Mouse (Mus musculus): ENCODE measurements at regions not wholly inside any gene's neighbourhood (a gene's known extent, or its start where the extent isn't known, plus 50 kb on each side); places are given as distances from the start of the nearest gene placed in this dataset.

- peak; percentile 40; the same call in 1 of the 2 replicates for ATAC-seq
- Histone ChIP-seq H3K9me3 (ENCODE audit: control insufficient read depth, low read length) (no peaks in the 10 kb centered on the region), H3K27ac (ENCODE audit: low read depth, low read length) (no peak overlapping the region), H3K4me3 (ENCODE audit: low read length) (no peak overlapping the region), H3K4me2 (ENCODE audit: low read length) (no peak overlapping the region), H3K4me1 (ENCODE audit: control insufficient read depth, insufficient read depth, low read depth, low read length) (peaks cover 2% of the 10 kb centered on the region), H3K36me3 (ENCODE audit: control insufficient read depth, insufficient read depth, low read length) (no peaks in the 10 kb centered on the region), H3K9ac (ENCODE audit: low read depth, low read length) (no peak overlapping the region), H3K27me3 (replicated peaks; ENCODE audit: control insufficient read depth, insufficient read depth, low read length) (no peaks in the 10 kb centered on the region)
- 36% methylated on average over 5 of the region's 5 CpGs for WGBS
Observed at GRCm38 (mm10) chr15:61165050-61165449, 242.2 kb upstream of the A1bg start.

GRCm38 (mm10) chr15:61161397-61161796 lies 238.6 kb upstream of the A1bg start:
- Histone ChIP-seq H3K4me2 (ENCODE audit: low read length) (no peak overlapping the region), H3K27ac (ENCODE audit: low read depth, low read length) (no peak overlapping the region), H3K9me3 (ENCODE audit: control insufficient read depth, low read length) (no peaks in the 10 kb centered on the region), H3K36me3 (ENCODE audit: control insufficient read depth, insufficient read depth, low read length) (no peaks in the 10 kb centered on the region), H3K27me3 (replicated peaks; ENCODE audit: control insufficient read depth, insufficient read depth, low read length) (no peaks in the 10 kb centered on the region; the same call in 1 of the 2 replicates), H3K4me3 (ENCODE audit: low read length) (no peak overlapping the region), H3K4me1 (ENCODE audit: control insufficient read depth, insufficient read depth, low read depth, low read length) (peaks cover 11% of the 10 kb centered on the region), H3K9ac (ENCODE audit: low read depth, low read length) (no peak overlapping the region)
- 84% methylated on average over 5 of the region's 5 CpGs for WGBS
- ATAC-seq, result no peak

GRCm38 (mm10) chr15:61160666-61161065 lies 237.9 kb upstream of the A1bg start:
- 74% methylated on average over 1 of the region's 1 CpGs for WGBS
- Histone ChIP-seq H3K4me1 (ENCODE audit: control insufficient read depth, insufficient read depth, low read depth, low read length) (peaks cover 11% of the 10 kb centered on the region), H3K4me3 (ENCODE audit: low read length) (no peak overlapping the region), H3K27me3 (replicated peaks; ENCODE audit: control insufficient read depth, insufficient read depth, low read length) (peaks cover 1% of the 10 kb centered on the region), H3K9ac (ENCODE audit: low read depth, low read length) (no peak overlapping the region), H3K4me2 (ENCODE audit: low read length) (no peak overlapping the region), H3K36me3 (ENCODE audit: control insufficient read depth, insufficient read depth, low read length) (no peaks in the 10 kb centered on the region), H3K27ac (ENCODE audit: low read depth, low read length) (no peak overlapping the region), H3K9me3 (ENCODE audit: control insufficient read depth, low read length) (no peaks in the 10 kb centered on the region)
- no peak for ATAC-seq

GRCm38 (mm10) chr15:61159552-61159951 lies 236.7 kb upstream of the A1bg start:
- Histone ChIP-seq H3K36me3 (ENCODE audit: control insufficient read depth, insufficient read depth, low read length) (no peaks in the 10 kb centered on the region), H3K27me3 (replicated peaks; ENCODE audit: control insufficient read depth, insufficient read depth, low read length) (peaks cover 3% of the 10 kb centered on the region), H3K4me2 (ENCODE audit: low read length) (no peak overlapping the region), H3K4me3 (ENCODE audit: low read length) (no peak overlapping the region), H3K9me3 (ENCODE audit: control insufficient read depth, low read length) (no peaks in the 10 kb centered on the region), H3K9ac (ENCODE audit: low read depth, low read length) (no peak overlapping the region), H3K4me1 (ENCODE audit: control insufficient read depth, insufficient read depth, low read depth, low read length) (peaks cover 9% of the 10 kb centered on the region), H3K27ac (ENCODE audit: low read depth, low read length) (no peak overlapping the region)
- no peak for ATAC-seq
- 90% methylated on average over 5 of the region's 5 CpGs for WGBS

GRCm38 (mm10) chr15:61158041-61158545 lies 235.3 kb upstream of the A1bg start:
- Histone ChIP-seq H3K9ac (ENCODE audit: low read depth, low read length) (peak overlapping the region; percentile 66), H3K9me3 (ENCODE audit: control insufficient read depth, low read length) (no peaks in the 10 kb centered on the region), H3K27ac (ENCODE audit: low read depth, low read length) (peak overlapping the region; percentile 80), H3K4me2 (ENCODE audit: low read length) (peak overlapping the region; percentile 82), H3K36me3 (ENCODE audit: control insufficient read depth, insufficient read depth, low read length) (no peaks in the 10 kb centered on the region), H3K4me1 (ENCODE audit: control insufficient read depth, insufficient read depth, low read depth, low read length) (peaks cover 9% of the 10 kb centered on the region), H3K27me3 (replicated peaks; ENCODE audit: control insufficient read depth, insufficient read depth, low read length) (peaks cover 3% of the 10 kb centered on the region), H3K4me3 (ENCODE audit: low read length) (peak overlapping the region; percentile 46)
- peak; percentile 91 for ATAC-seq
- WGBS, result 13% methylated on average over 13 of the region's 13 CpGs

GRCm38 (mm10) chr15:61157543-61157942 lies 234.7 kb upstream of the A1bg start:
- peak; percentile 79 for ATAC-seq

GRCm38 (mm10) chr15:61155530-61155929 lies 232.7 kb upstream of the A1bg start:
- Histone ChIP-seq H3K9me3 (ENCODE audit: control insufficient read depth, low read length) (no peaks in the 10 kb centered on the region), H3K4me1 (ENCODE audit: control insufficient read depth, insufficient read depth, low read depth, low read length) (peaks cover 9% of the 10 kb centered on the region), H3K4me2 (ENCODE audit: low read length) (no peak overlapping the region), H3K36me3 (ENCODE audit: control insufficient read depth, insufficient read depth, low read length) (no peaks in the 10 kb centered on the region), H3K9ac (ENCODE audit: low read depth, low read length) (no peak overlapping the region), H3K4me3 (ENCODE audit: low read length) (no peak overlapping the region), H3K27me3 (replicated peaks; ENCODE audit: control insufficient read depth, insufficient read depth, low read length) (peaks cover 3% of the 10 kb centered on the region), H3K27ac (ENCODE audit: low read depth, low read length) (no peak overlapping the region)
- ATAC-seq, result no peak
- WGBS, result 69% methylated on average over 7 of the region's 7 CpGs

More at GRCm38 (mm10) chr15:61157543-61157942, 234.7 kb upstream of the A1bg start:
- Histone ChIP-seq H3K4me2 (ENCODE audit: low read length) (peak overlapping the region; percentile 82), H3K36me3 (ENCODE audit: control insufficient read depth, insufficient read depth, low read length) (no peaks in the 10 kb centered on the region), H3K27ac (ENCODE audit: low read depth, low read length) (peak overlapping the region; percentile 80), H3K27me3 (replicated peaks; ENCODE audit: control insufficient read depth, insufficient read depth, low read length) (peaks cover 3% of the 10 kb centered on the region), H3K4me3 (ENCODE audit: low read length) (peak overlapping the region; percentile 46), H3K9me3 (ENCODE audit: control insufficient read depth, low read length) (no peaks in the 10 kb centered on the region), H3K9ac (ENCODE audit: low read depth, low read length) (peak overlapping the region; percentile 66), H3K4me1 (ENCODE audit: control insufficient read depth, insufficient read depth, low read depth, low read length) (peaks cover 9% of the 10 kb centered on the region)
- WGBS, result 2% methylated on average over 13 of the region's 13 CpGs

- no peak for ATAC-seq
- Histone ChIP-seq H3K4me1 (ENCODE audit: control insufficient read depth, insufficient read depth, low read depth, low read length) (peaks cover 9% of the 10 kb centered on the region), H3K9ac (ENCODE audit: low read depth, low read length) (no peak overlapping the region), H3K4me3 (ENCODE audit: low read length) (no peak overlapping the region), H3K4me2 (ENCODE audit: low read length) (no peak overlapping the region), H3K27ac (ENCODE audit: low read depth, low read length) (no peak overlapping the region), H3K36me3 (ENCODE audit: control insufficient read depth, insufficient read depth, low read length) (no peaks in the 10 kb centered on the region), H3K27me3 (replicated peaks; ENCODE audit: control insufficient read depth, insufficient read depth, low read length) (peaks cover 3% of the 10 kb centered on the region), H3K9me3 (ENCODE audit: control insufficient read depth, low read length) (no peaks in the 10 kb centered on the region)
- 82% methylated on average over 12 of the region's 12 CpGs for WGBS
Observed at GRCm38 (mm10) chr15:61154166-61154565, 231.4 kb upstream of the A1bg start.

- 46% methylated on average over 3 of the region's 3 CpGs for WGBS
- no peak overlapping the region for H3K9ac ChIP-seq (ENCODE audit: low read depth, low read length)
- no peak overlapping the region for H3K4me2 ChIP-seq (ENCODE audit: low read length)
- no peak for ATAC-seq
- H3K4me3 ChIP-seq (ENCODE audit: low read length), result no peak overlapping the region
- H3K4me1 ChIP-seq (ENCODE audit: control insufficient read depth, insufficient read depth, low read depth, low read length), result no peaks in the 10 kb centered on the region
- H3K9me3 ChIP-seq (ENCODE audit: control insufficient read depth, low read length), result no peaks in the 10 kb centered on the region
- no peaks in the 10 kb centered on the region for H3K36me3 ChIP-seq (ENCODE audit: control insufficient read depth, insufficient read depth, low read length)
- no peak overlapping the region for H3K27ac ChIP-seq (ENCODE audit: low read depth, low read length)
- no peaks in the 10 kb centered on the region for H3K27me3 ChIP-seq (replicated peaks; ENCODE audit: control insufficient read depth, insufficient read depth, low read length)
Observed at GRCm38 (mm10) chr15:61142851-61143250, 220.0 kb upstream of the A1bg start.

GRCm38 (mm10) chr15:61139151-61139550 lies 216.3 kb upstream of the A1bg start:
- Histone ChIP-seq H3K4me3 (ENCODE audit: low read length) (no peak overlapping the region), H3K27ac (ENCODE audit: low read depth, low read length) (no peak overlapping the region), H3K27me3 (replicated peaks; ENCODE audit: control insufficient read depth, insufficient read depth, low read length) (no peaks in the 10 kb centered on the region), H3K9me3 (ENCODE audit: control insufficient read depth, low read length) (no peaks in the 10 kb centered on the region), H3K4me2 (ENCODE audit: low read length) (no peak overlapping the region), H3K4me1 (ENCODE audit: control insufficient read depth, insufficient read depth, low read depth, low read length) (no peaks in the 10 kb centered on the region), H3K36me3 (ENCODE audit: control insufficient read depth, insufficient read depth, low read length) (no peaks in the 10 kb centered on the region), H3K9ac (ENCODE audit: low read depth, low read length) (no peak overlapping the region)
- ATAC-seq, result no peak
- 70% methylated on average over 5 of the region's 5 CpGs for WGBS

All from hindbrain, embryonic 16.5 days (tissue).